Mouse (Mus musculus) R1 (cell line): Measurements from ENCODE around the gene Gtf2h4.
A peak's percentile ranks its signal among the peaks of the same experiment; 100 is the strongest.

Experiments used
- DNase-seq: peaks from one replicate; pipeline ENCODE4 v3.0.0-alpha.2; 2018; ENCODE audit warnings: low read depth, low spot score

The Gtf2h4 gene

DNA sequence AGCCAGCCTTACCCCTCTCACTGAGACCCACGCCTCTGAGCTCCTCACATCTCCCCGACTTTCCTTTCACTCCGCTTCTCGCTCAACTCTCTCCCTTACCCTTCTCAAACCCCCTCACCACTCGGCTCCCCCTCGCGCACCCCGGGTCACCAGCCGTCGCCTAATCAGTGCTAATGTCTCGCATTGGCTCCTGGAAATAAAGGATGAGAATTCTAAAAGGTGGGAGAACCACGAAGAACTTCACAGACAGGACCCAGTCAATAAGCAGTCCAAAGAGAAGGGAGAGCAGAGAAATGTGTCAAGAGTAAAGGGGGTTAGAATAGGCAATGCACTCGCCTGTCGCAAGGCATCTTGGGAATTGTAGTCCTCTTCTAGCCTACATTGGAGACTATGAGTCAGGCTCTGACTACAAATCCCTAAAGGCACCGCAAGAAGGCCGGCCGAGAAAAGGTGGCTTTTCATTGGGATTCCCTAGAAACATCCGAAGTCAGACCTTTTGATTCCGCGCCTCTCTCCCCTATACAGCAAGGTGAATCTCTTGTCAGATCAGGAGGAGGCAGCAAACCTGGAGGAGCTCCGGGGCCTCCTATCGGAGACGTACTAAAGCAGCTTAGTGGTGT is at the start of gene Gtf2h4:
TSS of gene Gtf2h4 (minus strand) at position 324 of the 620 bp plus-strand sequence.
- DNase-seq, result peak; percentile 98

DNA sequence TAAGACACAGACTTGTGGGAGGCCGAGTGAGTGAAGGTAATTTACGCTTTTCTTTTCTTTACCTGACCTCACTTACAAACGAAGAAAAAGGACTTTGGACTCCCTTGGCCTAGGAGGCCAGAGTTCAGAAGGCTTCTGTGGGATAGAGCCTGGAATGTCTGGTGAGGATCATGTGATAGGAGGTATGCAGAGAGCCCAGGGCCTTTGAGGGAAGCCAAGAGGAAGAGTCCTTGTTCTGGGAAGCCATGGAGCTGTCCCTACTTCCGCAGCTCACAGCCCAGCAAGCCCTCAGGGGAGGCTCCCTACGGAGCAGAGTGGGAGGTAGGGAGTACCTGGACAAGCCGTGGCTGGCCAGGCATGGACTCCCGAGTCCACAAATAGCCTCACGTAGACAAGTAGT is 48.1 kb upstream of the Gtf2h4 start:
- DNase-seq, result no peak

DNA sequence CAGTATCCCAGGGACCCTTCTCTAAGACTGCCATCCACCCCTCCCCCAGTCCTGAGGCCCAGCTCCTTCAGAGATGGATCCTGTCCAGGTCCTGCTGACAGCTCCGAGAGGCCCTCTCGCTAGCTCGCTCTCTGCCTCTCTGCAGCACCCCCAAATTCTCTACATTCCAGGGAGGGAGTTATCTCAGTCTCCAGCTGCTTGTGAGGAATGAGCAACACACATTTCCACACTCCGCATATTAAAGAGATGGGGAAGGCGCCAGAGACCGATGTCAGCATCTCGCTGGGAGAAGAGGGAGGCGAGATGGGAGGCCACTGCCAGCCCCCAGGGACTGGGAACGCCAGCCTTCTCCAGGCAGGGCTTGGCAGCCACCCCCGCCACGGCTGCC is 46.8 kb upstream of the Gtf2h4 start:
- DNase-seq, result peak; percentile 79

DNA sequence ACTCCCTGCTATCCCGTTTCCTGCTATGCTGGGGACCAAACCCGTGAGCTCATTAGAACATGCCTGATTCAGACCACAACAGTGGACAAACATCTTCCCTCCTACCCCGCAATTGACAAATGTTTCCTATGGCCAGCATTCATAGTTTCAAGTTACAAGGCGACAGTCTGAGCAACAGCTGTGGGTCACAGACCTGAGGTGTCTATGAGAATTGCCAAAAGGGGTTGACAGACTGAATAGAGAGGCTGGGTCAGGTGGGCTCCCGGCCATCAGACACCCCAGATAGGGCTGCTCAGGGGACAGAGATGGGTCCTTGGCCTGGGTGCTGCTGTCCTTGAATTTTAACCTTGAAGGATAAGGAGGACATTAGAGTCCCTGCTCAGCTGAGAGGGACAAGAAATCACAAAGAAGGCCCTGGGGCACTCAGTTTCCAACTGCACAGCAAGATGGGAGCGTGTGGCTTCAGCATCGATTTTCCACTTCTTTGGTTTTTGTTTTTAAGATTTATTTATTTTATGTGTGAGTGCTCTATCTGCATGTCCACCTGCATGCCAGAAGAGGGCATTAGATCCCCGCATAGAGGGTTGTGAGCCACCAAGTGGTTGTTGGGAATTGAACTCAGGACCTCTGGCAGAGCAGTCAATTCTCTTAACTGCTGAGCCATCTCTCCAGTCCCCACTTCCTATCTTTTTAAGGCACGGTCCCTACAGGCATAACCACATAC is 46.2 kb upstream of the Gtf2h4 start:
- DNase-seq, result peak; percentile 47

DNA sequence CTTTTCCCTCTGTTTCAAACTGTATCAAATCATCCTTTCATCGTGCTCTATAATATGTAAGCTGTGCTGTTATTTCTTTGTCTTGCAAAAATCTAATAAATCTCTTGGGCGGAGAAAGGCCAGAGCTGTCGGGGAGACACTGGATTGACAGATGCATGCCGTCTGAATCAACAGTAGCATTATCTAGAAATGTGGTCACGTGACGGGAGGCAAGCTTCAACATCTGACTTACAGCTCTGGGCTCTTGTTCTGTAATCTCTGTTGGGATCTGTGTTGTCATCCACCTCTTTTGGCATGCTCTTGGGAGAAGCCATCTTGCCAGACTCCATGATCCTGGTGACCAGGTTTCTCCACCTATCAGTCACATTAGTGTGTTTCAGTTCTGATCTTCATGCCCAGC is 43.5 kb upstream of the Gtf2h4 start:
- no peak for DNase-seq

DNA sequence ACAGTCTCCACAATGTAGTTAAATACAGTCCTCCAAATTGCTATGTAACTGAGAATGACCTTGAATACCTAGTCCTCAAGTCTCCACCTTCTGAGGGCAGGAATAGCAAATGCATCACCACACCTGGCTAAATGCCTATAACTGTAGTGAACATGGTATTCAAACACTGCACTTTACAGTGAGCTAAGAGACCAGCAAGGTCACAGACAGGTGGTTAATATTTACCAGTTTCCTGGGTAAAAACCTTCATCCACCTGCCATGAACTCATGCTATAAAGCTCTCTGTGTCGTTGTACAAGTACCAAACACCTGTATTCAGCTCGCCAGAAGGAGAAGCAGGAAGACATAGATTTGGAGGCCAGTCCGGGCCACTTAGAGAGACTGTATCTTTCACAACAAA is 42.6 kb upstream of the Gtf2h4 start:
- no peak for DNase-seq

DNA sequence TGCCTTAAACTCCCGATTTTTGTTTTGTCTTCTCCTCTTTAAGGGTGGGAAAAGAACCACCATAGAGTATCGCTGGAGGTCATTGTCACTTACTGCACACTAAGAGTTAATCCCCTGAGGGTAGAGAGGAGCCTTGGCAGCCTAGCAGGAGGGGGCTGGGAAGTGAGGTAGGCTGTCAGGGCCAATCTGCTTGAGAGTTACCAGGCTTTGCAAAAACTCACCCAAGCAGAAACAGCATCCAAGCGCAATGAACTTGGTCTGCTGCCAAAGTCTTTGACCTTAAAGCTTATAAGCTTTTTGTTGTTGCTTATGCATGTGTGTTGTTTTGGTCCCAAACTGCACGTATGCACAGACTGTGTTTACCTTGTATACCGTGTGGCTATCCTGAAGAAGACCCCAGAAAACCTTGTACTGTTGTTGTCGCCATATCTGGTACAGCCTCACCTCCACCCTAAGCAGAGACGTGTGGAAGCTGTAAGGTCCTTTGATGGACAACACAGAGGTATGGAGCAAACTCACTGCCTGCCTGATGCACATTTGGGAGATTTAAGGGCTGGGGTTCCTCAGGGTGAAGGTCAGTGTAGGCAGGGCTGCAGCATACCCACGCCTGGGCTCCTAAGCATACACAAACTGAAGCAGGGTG is 37.3 kb upstream of the Gtf2h4 start:
- no peak for DNase-seq

DNA sequence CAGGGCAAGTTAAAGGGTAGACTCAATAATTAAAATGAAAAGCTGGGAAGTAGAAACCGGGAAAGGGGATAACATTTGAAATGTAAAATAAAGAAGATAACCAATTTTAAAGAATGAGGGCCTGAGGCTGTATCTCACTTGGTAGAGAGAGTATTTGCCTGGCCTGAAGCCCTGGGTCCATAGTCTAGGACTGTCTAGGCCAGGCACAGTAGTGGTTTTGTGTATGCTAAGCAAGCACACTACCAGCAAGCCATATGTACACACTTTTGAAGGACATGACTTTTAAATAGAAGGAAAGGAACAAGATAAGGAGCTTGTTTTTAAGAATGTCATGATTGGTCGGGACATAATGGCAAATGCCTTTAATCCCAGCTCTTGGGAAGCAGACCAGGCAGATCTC is 35.1 kb upstream of the Gtf2h4 start:
- no peak for DNase-seq

DNA sequence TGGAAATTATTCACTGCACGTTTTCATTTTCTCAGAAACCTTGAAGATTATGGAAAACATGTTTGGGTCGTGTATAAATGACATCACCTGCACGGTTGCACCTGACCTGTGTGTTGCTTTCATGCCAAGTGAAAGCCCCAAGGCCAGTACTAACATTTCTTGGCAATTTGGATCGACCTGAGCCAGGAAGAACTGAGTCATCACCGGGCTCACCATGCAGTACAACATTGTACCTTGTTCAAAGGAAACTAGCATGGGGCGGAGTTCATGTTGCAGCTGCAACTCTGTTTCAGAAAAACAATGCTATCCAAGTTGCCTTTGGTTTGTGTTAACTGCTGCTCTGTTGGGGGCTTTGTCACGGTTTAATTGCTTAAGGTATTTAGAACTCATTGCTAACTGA is 34.4 kb upstream of the Gtf2h4 start:
- no peak for DNase-seq

DNA sequence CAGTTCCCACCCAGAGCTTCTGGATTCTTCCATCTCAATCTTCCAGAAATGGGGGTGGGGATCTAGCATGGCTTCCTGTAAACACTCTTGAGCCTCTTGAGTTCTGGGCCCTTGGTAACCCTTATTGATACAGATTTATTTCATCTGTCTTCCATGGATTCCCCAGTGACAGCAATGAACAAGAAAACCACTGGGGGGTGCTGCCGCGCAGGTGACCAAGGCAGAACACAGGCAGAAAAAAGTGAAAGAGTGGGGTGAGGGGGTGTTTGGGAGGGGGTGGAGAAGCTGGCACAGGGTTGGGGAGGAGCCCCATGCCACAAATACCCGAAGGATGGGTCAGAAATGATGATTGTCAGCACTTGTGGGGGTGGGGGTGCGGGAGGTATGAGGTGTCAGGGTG is 32.3 kb upstream of the Gtf2h4 start:
- DNase-seq, result peak; percentile 58

DNA sequence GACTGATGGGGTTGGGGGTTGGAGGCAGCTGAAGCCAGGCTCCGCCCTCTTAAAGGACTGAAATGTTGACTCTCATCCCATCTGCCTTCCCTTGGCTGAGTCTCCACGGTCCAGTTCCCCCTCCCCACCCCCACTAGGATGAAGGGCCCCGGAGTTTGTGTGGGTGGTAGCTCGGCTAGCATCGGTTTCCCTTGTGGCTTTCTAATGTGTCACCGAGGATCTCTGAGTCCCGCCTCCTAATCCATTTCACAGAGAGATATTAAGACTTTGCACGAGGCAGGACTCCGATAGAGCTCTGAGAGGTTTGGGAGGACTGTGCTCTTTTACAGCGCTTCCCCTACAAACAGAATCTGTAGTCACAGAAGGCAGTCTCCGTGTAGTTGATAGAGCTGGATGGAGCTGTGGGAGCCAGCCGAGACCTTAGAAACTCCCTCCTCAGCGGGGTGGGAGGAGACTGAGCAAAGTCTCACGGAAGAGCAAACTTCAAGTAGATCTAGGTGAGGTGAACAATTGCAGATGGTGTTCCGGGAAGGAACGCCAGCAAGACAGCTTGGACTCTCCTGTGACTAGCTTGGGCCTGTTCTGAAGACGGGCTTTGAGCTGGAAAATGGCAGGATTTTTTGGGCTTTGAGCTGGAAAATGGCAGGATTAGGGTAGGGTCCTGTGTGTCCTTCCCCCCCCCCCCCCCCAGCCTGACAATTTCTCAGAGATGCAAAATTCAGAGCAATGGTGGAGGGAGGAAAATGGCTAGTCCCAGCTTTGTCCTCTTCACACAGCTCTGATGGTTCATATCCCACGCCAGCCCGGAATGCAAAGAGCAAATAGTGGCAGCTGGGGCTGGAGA is 31.3 kb upstream of the Gtf2h4 start, which contains the start of gene Ddr1:
TSS of gene Ddr1 (minus strand) at position 1 of the 844 bp plus-strand sequence.
- DNase-seq, result peak; percentile 59

DNA sequence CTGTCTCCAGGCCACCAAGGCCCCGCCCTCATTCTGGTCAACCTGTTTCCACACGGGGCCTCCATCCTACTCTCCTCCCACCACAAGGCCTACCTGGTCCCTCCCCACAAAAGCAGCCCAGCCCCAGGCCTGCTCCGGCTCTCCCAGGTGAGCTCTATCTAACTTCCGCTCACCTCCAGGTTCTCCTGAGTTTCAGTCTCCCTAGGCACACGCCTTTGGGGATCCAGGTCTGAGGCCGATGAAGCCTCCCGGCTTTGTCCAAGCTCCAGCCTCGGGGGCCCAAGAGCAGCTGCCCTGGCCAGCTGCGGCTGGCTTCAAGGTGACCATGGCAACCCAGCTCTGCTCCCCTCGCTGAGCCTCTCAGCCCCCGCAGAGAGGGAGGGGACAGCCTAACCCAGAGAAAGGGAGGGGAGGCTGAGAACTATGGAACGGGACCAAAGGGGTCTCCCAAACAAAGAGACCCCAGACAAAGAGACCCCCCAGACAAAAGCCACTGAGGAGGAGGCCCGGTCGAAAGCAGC is 30.3 kb upstream of the Gtf2h4 start:
- peak; percentile 39 for DNase-seq

DNA sequence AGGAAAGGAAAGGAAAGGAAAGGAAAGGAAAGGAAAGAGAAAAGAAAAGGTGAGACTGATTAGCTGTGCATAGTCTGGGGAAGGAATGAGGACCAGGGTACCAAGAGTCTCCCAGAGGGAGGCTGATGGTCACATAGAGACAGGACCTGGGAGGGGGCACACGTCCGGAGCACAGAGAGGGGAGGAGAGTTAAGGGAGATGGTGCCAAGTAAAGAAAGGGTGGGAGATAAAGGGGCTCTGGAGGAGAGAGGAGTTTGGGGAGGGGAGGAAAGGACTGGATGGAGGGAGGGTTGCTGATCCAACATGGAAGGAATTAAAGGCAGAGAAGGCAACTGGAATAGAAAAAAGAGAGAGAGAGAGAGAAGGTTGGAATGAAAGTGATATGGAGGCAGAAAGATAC is 29.5 kb upstream of the Gtf2h4 start:
- no peak for DNase-seq

DNA sequence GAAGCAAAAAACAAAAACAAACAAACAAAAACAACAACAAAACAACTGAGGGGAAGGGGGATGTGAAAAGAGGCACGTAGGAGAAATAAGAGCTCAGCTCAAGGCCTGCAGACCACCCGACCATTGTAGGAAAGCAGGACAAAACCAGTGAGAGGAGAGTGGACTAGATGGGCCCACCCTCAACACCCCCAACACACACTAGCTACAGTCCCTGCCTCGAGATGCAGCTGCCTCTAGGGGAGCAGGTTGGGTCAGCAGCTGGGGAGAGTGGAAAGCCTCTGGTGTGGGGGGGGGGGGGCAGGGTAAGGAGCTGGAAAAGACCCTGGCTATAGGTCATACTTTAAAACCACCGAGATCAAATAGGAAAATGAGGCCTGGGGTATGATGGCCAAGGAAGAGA is 29.1 kb upstream of the Gtf2h4 start:
- no peak for DNase-seq

DNA sequence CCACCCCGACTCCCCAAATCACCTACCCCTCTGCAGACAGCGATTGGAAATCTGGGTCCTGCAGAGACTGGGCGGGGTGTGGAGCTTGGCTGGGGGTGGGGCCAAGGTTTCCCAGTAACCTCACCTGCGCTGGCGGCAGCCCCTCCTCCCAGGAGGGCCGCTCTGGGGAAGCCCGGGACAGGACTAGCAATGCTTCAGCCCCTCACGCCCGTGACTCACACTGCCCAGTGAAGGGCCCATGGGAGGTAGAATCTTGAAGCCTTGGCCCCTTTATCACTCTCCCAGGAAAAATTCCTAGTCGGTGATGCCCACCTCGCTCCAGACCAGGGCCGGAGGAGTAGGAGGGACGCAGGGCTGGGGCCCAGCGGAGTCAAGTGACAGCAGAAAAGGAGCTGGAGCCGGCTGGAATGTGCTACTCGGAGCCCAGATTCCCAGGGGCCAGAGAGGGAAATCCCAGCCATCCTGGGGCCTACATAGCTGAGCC is 28.5 kb upstream of the Gtf2h4 start:
- no peak for DNase-seq

DNA sequence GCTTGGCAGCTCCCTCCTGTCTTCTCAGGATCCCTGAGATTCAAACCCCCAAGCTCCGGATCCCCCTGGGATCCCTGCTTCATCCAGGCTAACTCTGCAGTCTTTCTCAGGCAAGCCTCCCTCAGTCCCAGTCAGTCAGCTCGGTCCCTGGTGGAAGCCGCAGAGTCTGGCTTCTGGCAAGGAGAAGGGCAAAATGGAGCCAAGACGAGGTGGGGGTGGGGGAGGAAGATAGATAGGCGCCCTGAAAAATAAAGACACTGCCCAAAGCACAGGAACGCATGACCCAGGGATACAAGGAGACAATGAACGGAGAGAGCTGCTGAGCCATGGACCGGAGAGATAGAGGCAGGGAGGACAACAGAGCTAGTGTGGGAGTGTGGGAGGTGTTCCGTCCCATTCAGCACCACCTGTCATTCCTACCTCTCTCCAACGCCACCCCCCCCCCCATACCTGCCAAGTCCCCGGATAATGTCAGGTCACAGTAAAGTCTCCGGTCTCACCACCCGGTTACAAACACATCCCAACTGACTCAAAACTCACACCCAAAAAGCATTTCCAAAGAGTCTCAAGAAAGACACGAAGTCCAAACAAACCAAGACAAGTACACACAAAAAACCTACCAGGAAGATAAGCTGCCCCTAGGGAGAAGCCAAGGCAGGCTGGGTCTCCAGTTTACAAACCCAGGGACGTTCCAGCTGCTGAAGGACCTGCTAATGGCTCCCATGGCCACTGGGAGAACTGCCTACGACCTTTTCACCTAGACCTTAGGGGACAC is 27.9 kb upstream of the Gtf2h4 start:
- DNase-seq, result peak; percentile 40

DNA sequence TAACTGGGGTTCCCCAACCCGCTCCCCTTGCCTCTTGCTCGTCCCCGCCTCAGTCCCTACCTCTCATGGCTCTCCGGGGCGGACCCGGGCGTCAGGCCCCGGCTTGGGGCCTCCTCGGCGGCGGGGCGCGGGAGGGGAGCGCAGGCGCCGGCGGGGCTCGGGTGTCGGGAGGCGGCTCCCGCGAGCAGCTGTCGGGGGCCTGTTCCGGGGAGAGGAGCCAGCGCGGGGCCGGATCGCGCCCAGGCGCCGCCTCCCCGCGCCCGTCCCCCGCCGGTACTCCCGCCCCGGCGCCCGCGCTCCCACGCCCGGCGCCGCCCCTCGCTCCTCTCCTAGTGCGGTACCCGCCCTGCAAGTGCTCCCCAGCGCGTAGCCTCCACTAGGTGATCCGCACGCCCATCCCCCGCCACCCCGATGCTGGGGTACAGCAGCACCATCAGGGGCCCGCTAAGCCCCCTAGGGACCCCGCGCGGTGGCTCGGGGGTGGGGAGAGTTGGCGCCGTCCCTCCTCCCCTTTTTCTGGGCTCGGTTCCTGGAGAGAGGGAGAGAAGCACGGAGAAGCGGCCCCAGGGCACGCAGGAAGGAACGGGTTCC is 26.9 kb upstream of the Gtf2h4 start:
- DNase-seq, result peak; percentile 43

DNA sequence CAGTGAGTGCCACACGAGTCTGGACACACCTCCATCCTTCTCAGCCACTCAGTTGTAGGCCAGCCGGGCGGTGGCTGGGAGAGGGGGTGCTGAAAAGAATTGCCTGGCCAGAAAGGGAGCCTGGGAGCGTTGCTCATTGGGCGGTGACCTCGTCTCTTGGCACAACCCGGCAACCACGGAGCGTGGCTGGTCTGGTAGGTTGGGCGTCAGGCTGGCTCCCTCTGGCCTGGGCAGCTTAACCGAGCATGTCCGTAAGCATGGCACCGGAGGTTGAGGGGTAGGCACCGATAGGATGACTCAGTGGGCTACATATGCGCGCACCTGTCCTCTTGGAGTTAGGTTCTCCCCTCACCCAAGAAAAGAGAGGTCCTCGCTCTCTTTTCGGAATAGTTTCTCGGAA is 26.4 kb upstream of the Gtf2h4 start:
- peak; percentile 69 for DNase-seq

DNA sequence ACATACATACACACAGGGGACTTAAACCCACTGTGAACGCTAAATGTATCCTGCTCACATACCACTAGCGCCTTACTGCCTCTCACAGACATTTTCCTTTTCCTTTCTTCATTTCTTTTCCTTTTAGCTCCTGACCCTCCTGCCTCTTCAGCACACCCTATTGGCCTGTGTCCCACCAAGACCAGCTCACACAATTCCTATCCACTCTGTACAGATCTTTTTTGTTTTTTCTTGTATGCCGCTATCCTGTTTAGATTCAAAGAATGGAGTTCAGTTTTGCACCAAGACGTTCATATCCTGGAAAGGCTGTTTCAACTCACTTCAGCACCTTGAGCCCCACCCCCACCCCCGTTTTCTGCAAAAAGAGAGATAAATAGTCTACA is 25.0 kb upstream of the Gtf2h4 start:
- no peak for DNase-seq

DNA sequence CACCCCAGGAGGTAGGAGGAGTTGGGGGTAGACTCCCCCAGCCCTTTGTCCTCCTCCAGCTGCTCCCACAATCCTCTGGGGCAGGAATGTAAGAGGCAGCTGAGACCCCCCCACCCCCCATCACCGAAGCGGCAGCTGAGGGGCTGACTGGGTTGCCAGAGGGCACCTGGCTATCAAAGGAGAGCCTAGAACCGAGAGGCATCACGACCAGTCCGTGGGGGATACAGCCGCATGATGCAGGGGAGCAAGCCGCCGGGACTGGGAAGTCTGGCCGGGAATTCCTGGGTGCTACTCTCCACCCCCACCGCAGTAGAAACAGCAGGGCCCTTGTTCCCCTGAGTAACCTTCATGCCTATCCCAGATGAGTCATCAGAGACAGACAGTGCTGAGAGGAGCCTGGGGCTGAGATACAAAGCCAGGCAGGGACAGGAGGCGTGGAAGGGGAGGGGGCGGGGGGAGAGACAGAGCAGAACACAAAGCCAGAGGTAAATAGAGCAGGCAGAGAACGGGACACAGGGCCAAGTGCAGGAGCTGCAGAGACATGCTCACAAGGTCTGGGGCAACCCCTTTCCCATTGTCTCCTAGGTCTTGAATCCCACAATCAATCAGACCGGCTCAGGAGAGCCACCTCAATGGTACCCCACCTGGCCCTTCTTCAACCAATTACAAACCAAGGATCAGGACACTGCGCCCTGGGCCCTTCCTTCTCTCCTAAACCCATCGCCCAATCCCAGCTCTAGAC is 24.4 kb upstream of the Gtf2h4 start:
- peak; percentile 97 for DNase-seq
